Mouse (Mus musculus) forebrain, embryonic 12.5 days (tissue): ENCODE results near the gene Fndc8. TPM values are rescaled to one million over a fixed set of nuclear protein-coding genes. Genes with fewer than 3 reads are reported as not detected.

Source experiments
- ATAC-seq: fragments of 200-750 bp; cut with Nextera tagmentation; 2 replicates; pipeline ENCODE4 v1.8.0; 2017; ENCODE audit warnings: moderate TSS enrichment; ENCODE audit not compliant: low FRiP score
- H3K27ac ChIP-seq: fragments of 300-500 bp; sonication (generic); 2 replicates; pipeline ENCODE4 v1.5.1; 2016; ENCODE audit warnings: mild to moderate bottlenecking
- H3K27me3 ChIP-seq: fragments of 300-500 bp; sonication (generic); 2 replicates; pipeline ENCODE4 v1.6.1; 2016; ENCODE audit warnings: mild to moderate bottlenecking
- H3K36me3 ChIP-seq: fragments of 300-500 bp; sonication (generic); replicated peaks from 2 replicates; pipeline ENCODE4 v1.6.1; 2016; ENCODE audit warnings: mild to moderate bottlenecking
- H3K4me1 ChIP-seq: fragments of 300-500 bp; sonication (generic); 2 replicates; pipeline ENCODE4 v1.6.1; 2016
- H3K4me2 ChIP-seq: fragments of 300-500 bp; sonication (generic); 2 replicates; pipeline ENCODE4 v1.6.1; 2016; ENCODE audit warnings: mild to moderate bottlenecking, moderate library complexity
- H3K4me3 ChIP-seq: fragments of 300-500 bp; sonication (generic); replicated peaks from 2 replicates; pipeline ENCODE4 v1.5.1; 2016; ENCODE audit warnings: mild to moderate bottlenecking
- H3K9ac ChIP-seq: fragments of 300-500 bp; sonication (generic); 2 replicates; pipeline ENCODE4 v1.6.1; 2016; ENCODE audit warnings: mild to moderate bottlenecking
- H3K9me3 ChIP-seq: fragments of 300-500 bp; sonication (generic); 2 replicates; pipeline ENCODE4 v1.6.1; 2016
- WGBS: fragments of 180-500 bp; shearing (Covaris S2); methylation state at CpG from one replicate; pipeline ENCODE4 v1.1.7; 2016; 5-methylcytosine and 5-hydroxymethylcytosine counted together
- polyA plus RNA-seq: library from polyadenylated mRNA; unstranded; fragments of >200 nt; fragmentation: Nextera tagmentation; extraction: Ambion mirVana; gene quantifications from 2 replicates; pipeline ENCODE4 v1.2.1, GENCODE M21; 2016

Gene Fndc8
- polyA plus RNA-seq, result 0.21 and 0.40 TPM in 2 replicates

GRCm38 (mm10) chr11:82891936-82892335 lies at the start of gene Fndc8:
Gene Fndc8, plus strand, starts transcription at chr11:82892124.
- no peak for ATAC-seq
- Histone ChIP-seq H3K27me3 (peaks cover 13% of the 10 kb centered on the region), H3K36me3 (no peaks in the 10 kb centered on the region), H3K9ac (no peak within 1 kb of the TSS), H3K9me3 (no peaks in the 10 kb centered on the region), H3K4me2 (no peak within 1 kb of the TSS), H3K4me3 (no peak within 1 kb of the TSS), H3K27ac (no peak within 1 kb of the TSS), H3K4me1 (peaks cover 20% of the 10 kb centered on the region)
- WGBS, result 69% methylated on average over 7 of the region's 7 CpGs

GRCm38 (mm10) chr11:82844771-82845414 lies 47.0 kb upstream of the Fndc8 start:
- H3K9me3 ChIP-seq, result no peaks in the 10 kb centered on the region
- 0 out of 2 replicates have a peak overlapping the region, but pooled peaks have one; percentile 13 for H3K4me2 ChIP-seq
- no peak for ATAC-seq
- no peaks in the 10 kb centered on the region for H3K36me3 ChIP-seq
- H3K4me1 ChIP-seq, result peaks cover 29% of the 10 kb centered on the region
- no peak overlapping the region for H3K9ac ChIP-seq
- H3K27ac ChIP-seq, result peak overlapping the region; percentile 50; the same call in 1 of the 2 replicates
- 75% methylated on average over 11 of the region's 11 CpGs for WGBS
- H3K27me3 ChIP-seq, result 0 out of 2 replicates have a peak, but pooled peaks cover 9% of the 10 kb centered on the region
- no peak overlapping the region for H3K4me3 ChIP-seq

- Histone ChIP-seq H3K36me3 (no peaks in the 10 kb centered on the region), H3K4me2 (peak overlapping the region; percentile 35), H3K27me3 (0 out of 2 replicates have a peak, but pooled peaks cover 9% of the 10 kb centered on the region), H3K4me3 (no peak overlapping the region), H3K9ac (0 out of 2 replicates have a peak overlapping the region, but pooled peaks have one; percentile 25), H3K9me3 (no peaks in the 10 kb centered on the region), H3K4me1 (peaks cover 35% of the 10 kb centered on the region), H3K27ac (peak overlapping the region; percentile 50)
- ATAC-seq, result peak; percentile 74
- 28% methylated on average over 16 of the region's 16 CpGs for WGBS
Observed at GRCm38 (mm10) chr11:82845415-82846078, 46.4 kb upstream of the Fndc8 start.

- Histone ChIP-seq H3K36me3 (no peaks in the 10 kb centered on the region), H3K27me3 (0 out of 2 replicates have a peak, but pooled peaks cover 9% of the 10 kb centered on the region), H3K4me1 (peaks cover 40% of the 10 kb centered on the region), H3K27ac (peak overlapping the region; percentile 50; the same call in 1 of the 2 replicates), H3K4me3 (no peak overlapping the region), H3K4me2 (peak overlapping the region; percentile 35; the same call in 1 of the 2 replicates), H3K9me3 (no peaks in the 10 kb centered on the region), H3K9ac (0 out of 2 replicates have a peak overlapping the region, but pooled peaks have one; percentile 25)
- no peak for ATAC-seq
- 39% methylated on average over 4 of the region's 4 CpGs for WGBS
Observed at GRCm38 (mm10) chr11:82846079-82846436, 45.9 kb upstream of the Fndc8 start.

- no peaks in the 10 kb centered on the region for H3K36me3 ChIP-seq
- H3K4me2 ChIP-seq, result no peak overlapping the region
- H3K4me3 ChIP-seq, result no peak overlapping the region
- H3K9ac ChIP-seq, result no peak overlapping the region
- H3K27ac ChIP-seq, result 0 out of 2 replicates have a peak overlapping the region, but pooled peaks have one; percentile 16
- no peaks in the 10 kb centered on the region for H3K9me3 ChIP-seq
- no peak for ATAC-seq
- H3K4me1 ChIP-seq, result peaks cover 48% of the 10 kb centered on the region
- WGBS, result 64% methylated on average over 3 of the region's 3 CpGs
- H3K27me3 ChIP-seq, result 0 out of 2 replicates have a peak, but pooled peaks cover 9% of the 10 kb centered on the region
Observed at GRCm38 (mm10) chr11:82846938-82847337, 45.0 kb upstream of the Fndc8 start.

GRCm38 (mm10) chr11:82847571-82848000 lies 44.3 kb upstream of the Fndc8 start:
- H3K4me3 ChIP-seq, result no peak overlapping the region
- no peaks in the 10 kb centered on the region for H3K36me3 ChIP-seq
- 0 out of 2 replicates have a peak, but pooled peaks cover 9% of the 10 kb centered on the region for H3K27me3 ChIP-seq
- H3K9me3 ChIP-seq, result no peaks in the 10 kb centered on the region
- H3K4me1 ChIP-seq, result peaks cover 51% of the 10 kb centered on the region
- no peak for ATAC-seq
- H3K27ac ChIP-seq, result 0 out of 2 replicates have a peak overlapping the region, but pooled peaks have one; percentile 16
- H3K4me2 ChIP-seq, result no peak overlapping the region
- WGBS, result 11% methylated on average over 6 of the region's 6 CpGs
- no peak overlapping the region for H3K9ac ChIP-seq

- Histone ChIP-seq H3K27me3 (0 out of 2 replicates have a peak, but pooled peaks cover 2% of the 10 kb centered on the region), H3K36me3 (no peaks in the 10 kb centered on the region), H3K4me3 (no peak overlapping the region), H3K9ac (no peak overlapping the region), H3K9me3 (no peaks in the 10 kb centered on the region), H3K27ac (peak overlapping the region; percentile 42; the same call in 1 of the 2 replicates), H3K4me1 (peaks cover 45% of the 10 kb centered on the region), H3K4me2 (no peak overlapping the region)
- 62% methylated on average over 5 of the region's 5 CpGs for WGBS
- ATAC-seq, result no peak
Observed at GRCm38 (mm10) chr11:82850259-82850658, 41.7 kb upstream of the Fndc8 start.

- Histone ChIP-seq H3K9ac (no peak overlapping the region), H3K4me1 (peaks cover 41% of the 10 kb centered on the region), H3K27me3 (no peaks in the 10 kb centered on the region), H3K9me3 (no peaks in the 10 kb centered on the region), H3K27ac (no peak overlapping the region), H3K36me3 (no peaks in the 10 kb centered on the region), H3K4me2 (no peak overlapping the region), H3K4me3 (no peak overlapping the region)
- no peak for ATAC-seq
- 92% methylated on average over 11 of the region's 11 CpGs for WGBS
Observed at GRCm38 (mm10) chr11:82852115-82852514, 39.8 kb upstream of the Fndc8 start.

- Histone ChIP-seq H3K9ac (no peak overlapping the region), H3K4me2 (no peak overlapping the region), H3K27me3 (no peaks in the 10 kb centered on the region), H3K4me3 (no peak overlapping the region), H3K9me3 (no peaks in the 10 kb centered on the region), H3K36me3 (no peaks in the 10 kb centered on the region), H3K4me1 (peaks cover 37% of the 10 kb centered on the region), H3K27ac (no peak overlapping the region)
- no peak for ATAC-seq
- WGBS, result 88% methylated on average over 10 of the region's 10 CpGs
Observed at GRCm38 (mm10) chr11:82852540-82852939, 39.4 kb upstream of the Fndc8 start.

GRCm38 (mm10) chr11:82852958-82853357 lies 39.0 kb upstream of the Fndc8 start:
- Histone ChIP-seq H3K27ac (no peak overlapping the region), H3K36me3 (no peaks in the 10 kb centered on the region), H3K9me3 (no peaks in the 10 kb centered on the region), H3K4me2 (no peak overlapping the region), H3K4me3 (no peak overlapping the region), H3K9ac (no peak overlapping the region), H3K4me1 (peaks cover 33% of the 10 kb centered on the region), H3K27me3 (no peaks in the 10 kb centered on the region)
- ATAC-seq, result no peak
- WGBS, result 91% methylated on average over 7 of the region's 7 CpGs

GRCm38 (mm10) chr11:82854111-82854510 lies 37.8 kb upstream of the Fndc8 start:
- Histone ChIP-seq H3K9ac (no peak overlapping the region), H3K4me1 (peaks cover 33% of the 10 kb centered on the region), H3K36me3 (no peaks in the 10 kb centered on the region), H3K27me3 (no peaks in the 10 kb centered on the region), H3K4me3 (no peak overlapping the region), H3K9me3 (no peaks in the 10 kb centered on the region), H3K4me2 (no peak overlapping the region), H3K27ac (no peak overlapping the region)
- WGBS, result 85% methylated on average over 6 of the region's 6 CpGs
- ATAC-seq, result no peak

GRCm38 (mm10) chr11:82855327-82855973 lies 36.5 kb upstream of the Fndc8 start:
- Histone ChIP-seq H3K27me3 (no peaks in the 10 kb centered on the region), H3K36me3 (no peaks in the 10 kb centered on the region), H3K4me2 (no peak overlapping the region), H3K9ac (no peak overlapping the region), H3K9me3 (no peaks in the 10 kb centered on the region), H3K27ac (no peak overlapping the region), H3K4me3 (no peak overlapping the region), H3K4me1 (peaks cover 26% of the 10 kb centered on the region)
- ATAC-seq, result no peak
- WGBS, result 76% methylated on average over 9 of the region's 9 CpGs
